Comparison of ENCODE assay signal across 8 mouse cellular contexts in the genomic region with DNA sequence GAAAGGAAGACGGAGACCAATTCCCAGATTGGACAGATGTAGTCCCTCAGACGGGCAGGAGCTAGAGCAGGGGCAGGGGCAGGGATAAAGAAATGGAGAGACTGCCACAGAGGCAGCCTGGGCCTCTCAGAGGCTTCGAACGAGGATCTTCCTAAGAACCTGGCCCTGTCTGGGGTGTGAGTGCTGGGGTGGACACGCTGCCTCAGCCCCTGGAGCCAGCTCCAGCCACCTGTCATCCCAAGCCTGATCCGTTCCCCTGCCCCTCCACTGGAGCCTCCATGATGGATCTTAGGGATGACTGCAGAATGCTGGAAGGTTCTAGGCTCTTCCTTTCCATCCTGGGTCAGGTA. TPM values are rescaled to one million over a fixed set of nuclear protein-coding genes. Genes with fewer than 3 reads are reported as not detected.
A peak's percentile ranks its signal among the peaks of the same experiment; 100 is the strongest.
DNase-seq lines count a peak whose midpoint lies in the region; ATAC-seq and TF ChIP-seq lines count a peak whose summit lies in the region.

No protein-coding gene starts in this region.

- intact Hi-C loops in gastrocnemius, postnatal 14 days (cut with DNase I; ENCODE audit: low total_unique reads), result loop anchor here (5.0 kb wide), 1 partner anchor 34 kb away; no protein-coding TSS in a partner anchor

- H3K4me3 ChIP-seq in testis, adult 2 months (ENCODE audit: control insufficient read depth, low read depth, low read length), result no peak overlapping the region
- no peak overlapping the region for H3K4me3 ChIP-seq in limb, embryonic 12.5 days (replicated peaks)

- DNase-seq in gastrocnemius, postnatal 14 days, result peak; percentile 37
- DNase-seq in gastrocnemius, postnatal 10 days, result no peak
- DNase-seq in testis, postnatal 10 days (ENCODE audit: low spot score), result no peak
- DNase-seq in right cerebral cortex, adult 2 months (ENCODE audit: low spot score in 2 of 2), result no peak
- no peak for DNase-seq in ovary, adult 18-20 months (ENCODE audit: low spot score)
- no peak for DNase-seq in left cerebral cortex, adult 8-10 months (ENCODE audit: low spot score in 2 of 2)

- no peak for TF ChIP-seq POLR2A in testis, adult 2 months (IDR thresholded peaks at IDR 0.05; ENCODE audit: control insufficient read depth, low read depth, low read length)

- H3K9ac ChIP-seq in limb, embryonic 12.5 days (replicated peaks), result no peak overlapping the region

- no peak for TF ChIP-seq CTCF in testis, adult 2 months (IDR thresholded peaks at IDR 0.05; ENCODE audit: control insufficient read depth, insufficient read depth, insufficient replicate concordance, low read depth, low read length)

- no peaks in the 10 kb centered on the region for H3K27me3 ChIP-seq in testis, adult 2 months (ENCODE audit: control insufficient read depth, insufficient read depth, low read length)
- H3K27me3 ChIP-seq in limb, embryonic 12.5 days, result no peaks in the 10 kb centered on the region

- peak overlapping the region; percentile 64 for H3K27ac ChIP-seq in testis, adult 2 months (ENCODE audit: control insufficient read depth, insufficient read depth, low read depth, low read length)
- H3K27ac ChIP-seq in limb, embryonic 12.5 days, result peak overlapping the region; percentile 95

- H3K4me2 ChIP-seq in limb, embryonic 12.5 days, result no peak overlapping the region

- WGBS in limb, embryonic 12.5 days, result 52% methylated on average over 6 of the region's 6 CpGs

- no peaks in the 10 kb centered on the region for H3K36me3 ChIP-seq in testis, adult 2 months (ENCODE audit: control insufficient read depth, insufficient read depth, low read length)
- H3K36me3 ChIP-seq in limb, embryonic 12.5 days, result peaks cover 4% of the 10 kb centered on the region; the same call in 1 of the 2 replicates

- no peaks in the 10 kb centered on the region for H3K9me3 ChIP-seq in limb, embryonic 12.5 days

- ATAC-seq in limb, embryonic 12.5 days (ENCODE audit: insufficient number of reproducible peaks, insufficient read depth, low FRiP score, low TSS enrichment, low read depth), result no peak

- H3K4me1 ChIP-seq in testis, adult 2 months (ENCODE audit: control insufficient read depth, insufficient read depth, low read length), result peaks cover 6% of the 10 kb centered on the region
- peaks cover 75% of the 10 kb centered on the region for H3K4me1 ChIP-seq in limb, embryonic 12.5 days (replicated peaks)

RNA-seq across cellular contexts. Expression of gene Cuedc1, which starts 20.2 kb away (rescaled TPM):
- total RNA-seq in gastrocnemius, postnatal 14 days (2021), result 10 to 100 TPM; 48.5 to 50.0 TPM
- total RNA-seq in gastrocnemius, postnatal 10 days (2021), result 10 to 100 TPM; 50.5 to 60.6 TPM
- 1.9 and 3.9 TPM in 2 replicates for polyA plus RNA-seq in testis, adult 2 months (2012; rRNA removed)
- polyA plus RNA-seq in limb, embryonic 12.5 days (2016; fragmentation: Nextera tagmentation; extraction: Ambion mirVana), result 32.1 and 37.3 TPM in 2 replicates
- 10 to 100 TPM; 28.0 to 31.8 (median 30.9) TPM for total RNA-seq in left cerebral cortex, adult 8-10 months (2022)

RNA-seq across cellular contexts. Expression of gene Vezf1, which starts 50.0 kb away (rescaled TPM):
- total RNA-seq in gastrocnemius, postnatal 14 days (2021), result 10 to 100 TPM; 39.2 to 43.5 TPM
- 10 to 100 TPM; 44.0 to 46.4 TPM for total RNA-seq in gastrocnemius, postnatal 10 days (2021)
- 4.1 and 4.4 TPM in 2 replicates for polyA plus RNA-seq in testis, adult 2 months (2012; rRNA removed)
- 56.0 and 65.8 TPM in 2 replicates for polyA plus RNA-seq in limb, embryonic 12.5 days (2016; fragmentation: Nextera tagmentation; extraction: Ambion mirVana)
- total RNA-seq in left cerebral cortex, adult 8-10 months (2022), result 10 to 100 TPM; 27.9 to 30.8 (median 29.3) TPM
